Mouse (Mus musculus) forebrain, embryonic 14.5 days (tissue): Measurements from ENCODE around the gene Abca8b. TPM values are rescaled to one million over a fixed set of nuclear protein-coding genes. Genes with fewer than 3 reads are reported as not detected.

Experiments
- ATAC-seq: fragments of 200-750 bp; cut with Nextera tagmentation; 2 replicates; pipeline ENCODE4 v1.8.0; 2017; ENCODE audit warnings: mild to moderate bottlenecking, moderate library complexity
- DNase-seq: peaks from one replicate; pipeline ENCODE4 v3.0.0-alpha.2; 2015; ENCODE audit warnings: low spot score
- H3K27ac ChIP-seq: fragments of 300-500 bp; sonication (generic); 2 replicates; pipeline ENCODE4 v1.5.1; 2014; ENCODE audit warnings: low read depth, mild to moderate bottlenecking, control low read depth, low read length, moderate library complexity
- H3K27me3 ChIP-seq: fragments of 300-500 bp; sonication (generic); replicated peaks from 2 replicates; pipeline ENCODE4 v1.6.1; 2014; ENCODE audit warnings: low read length, control low read depth, mixed read lengths; ENCODE audit not compliant: control insufficient read depth, insufficient read depth
- H3K36me3 ChIP-seq: fragments of 300-500 bp; sonication (generic); 2 replicates; pipeline ENCODE4 v1.6.1; 2014; ENCODE audit warnings: low read length, control low read depth; ENCODE audit not compliant: control insufficient read depth, insufficient read depth
- H3K4me1 ChIP-seq: fragments of 300-500 bp; sonication (generic); 2 replicates; pipeline ENCODE4 v1.6.1; 2014; ENCODE audit warnings: antibody characterized with exemption, low read length, control low read depth; ENCODE audit not compliant: control insufficient read depth, insufficient read depth
- H3K4me2 ChIP-seq: fragments of 300-500 bp; sonication (generic); 2 replicates; pipeline ENCODE4 v1.6.1; 2014; ENCODE audit warnings: mild to moderate bottlenecking, control low read depth, low read length
- H3K4me3 ChIP-seq: fragments of 300-500 bp; sonication (generic); 2 replicates; pipeline ENCODE4 v1.5.1; 2014; ENCODE audit warnings: low read depth, low read length, control low read depth
- H3K9ac ChIP-seq: fragments of 300-500 bp; sonication (generic); 2 replicates; pipeline ENCODE4 v1.6.1; 2014; ENCODE audit warnings: mild to moderate bottlenecking, low read length, control low read depth, moderate library complexity
- H3K9me3 ChIP-seq: fragments of 300-500 bp; sonication (generic); replicated peaks from 2 replicates; pipeline ENCODE4 v1.6.1; 2016; ENCODE audit warnings: low read length, control low read depth, mixed read lengths; ENCODE audit not compliant: control insufficient read depth
- WGBS: fragments of 180-500 bp; shearing (Covaris S2); extraction: QIAGEN DNeasy Blood & Tissue Kit; methylation state at CpG from one replicate; pipeline ENCODE4 v1.1.7; 2014; 5-methylcytosine and 5-hydroxymethylcytosine counted together
- polyA plus RNA-seq: library from polyadenylated mRNA; unstranded; fragments of >200 nt; fragmentation: Nextera tagmentation; extraction: Ambion mirVana; gene quantifications from 2 replicates; pipeline ENCODE4 v1.2.1, GENCODE M21; 2014

The Abca8b gene
- polyA plus RNA-seq, result 1.1 and 1.8 TPM in 2 replicates

DNA sequence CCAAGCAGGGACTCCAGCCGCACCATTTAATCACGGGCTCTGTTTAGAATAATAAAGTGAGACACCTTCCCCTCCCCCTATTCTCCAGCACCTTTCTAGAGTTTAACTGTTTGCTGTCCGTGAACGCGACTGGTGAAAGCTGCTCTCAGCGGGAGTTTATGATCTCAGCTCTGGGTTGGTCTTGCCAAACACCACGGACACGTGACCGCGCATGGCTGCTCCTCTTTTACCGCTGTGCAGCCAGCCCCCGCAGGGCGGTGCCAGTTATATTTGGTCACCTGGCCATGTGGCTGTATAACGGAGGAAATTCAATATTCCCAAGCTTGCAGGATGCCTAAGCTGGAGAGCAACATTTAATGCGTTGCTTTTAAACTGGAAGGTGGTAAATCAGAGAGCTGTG is at the start of gene Abca8b:
Gene Abca8b, minus strand, starts transcription at position 222 of the 400 bp plus-strand sequence.
- no peaks in the 10 kb centered on the region for H3K4me1 ChIP-seq

DNA sequence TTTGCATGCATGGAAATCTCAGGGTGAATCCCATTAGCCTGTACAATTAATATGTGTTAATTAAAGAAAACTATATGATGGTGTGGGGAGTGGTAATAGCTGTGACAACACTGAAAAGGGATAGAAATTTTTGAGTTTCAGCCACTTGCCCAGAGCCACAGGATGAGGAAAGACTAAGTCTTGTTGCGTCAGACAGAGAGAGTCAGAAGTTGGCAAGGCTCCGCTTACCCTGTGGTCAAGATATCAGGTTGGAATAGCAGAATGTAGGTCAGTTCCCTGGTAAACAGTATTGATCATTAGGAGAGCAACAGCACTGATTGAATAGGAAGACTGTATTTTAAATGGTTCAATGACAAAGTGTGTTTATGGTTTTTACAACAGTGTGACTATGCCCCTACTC is 42.1 kb upstream of the Abca8b start:
- no peaks in the 10 kb centered on the region for H3K9me3 ChIP-seq
- no peak overlapping the region for H3K4me3 ChIP-seq
- H3K9ac ChIP-seq, result no peak overlapping the region
- no peaks in the 10 kb centered on the region for H3K27me3 ChIP-seq
- no peak overlapping the region for H3K27ac ChIP-seq
- DNase-seq (no peak), ATAC-seq (no peak)
- H3K4me1 ChIP-seq, result no peaks in the 10 kb centered on the region; the same call in 1 of the 2 replicates
- H3K36me3 ChIP-seq, result no peaks in the 10 kb centered on the region
- WGBS, result 92% methylated on average over 2 of the region's 2 CpGs
- H3K4me2 ChIP-seq, result no peak overlapping the region

More for the DNA sequence above, at the start of gene Abca8b:
- Histone ChIP-seq H3K27ac (no peak within 1 kb of the TSS; the same call in 1 of the 2 replicates), H3K4me3 (peak within 1 kb of the TSS; percentile 33), H3K9ac (peak within 1 kb of the TSS; percentile 50), H3K36me3 (no peaks in the 10 kb centered on the region), H3K9me3 (no peaks in the 10 kb centered on the region), H3K27me3 (no peaks in the 10 kb centered on the region), H3K4me2 (peak within 1 kb of the TSS; percentile 54)
- DNase-seq (peak; percentile 92), ATAC-seq (peak; percentile 96)
- WGBS, result under 1% methylated on average over 15 of the region's 15 CpGs

DNA sequence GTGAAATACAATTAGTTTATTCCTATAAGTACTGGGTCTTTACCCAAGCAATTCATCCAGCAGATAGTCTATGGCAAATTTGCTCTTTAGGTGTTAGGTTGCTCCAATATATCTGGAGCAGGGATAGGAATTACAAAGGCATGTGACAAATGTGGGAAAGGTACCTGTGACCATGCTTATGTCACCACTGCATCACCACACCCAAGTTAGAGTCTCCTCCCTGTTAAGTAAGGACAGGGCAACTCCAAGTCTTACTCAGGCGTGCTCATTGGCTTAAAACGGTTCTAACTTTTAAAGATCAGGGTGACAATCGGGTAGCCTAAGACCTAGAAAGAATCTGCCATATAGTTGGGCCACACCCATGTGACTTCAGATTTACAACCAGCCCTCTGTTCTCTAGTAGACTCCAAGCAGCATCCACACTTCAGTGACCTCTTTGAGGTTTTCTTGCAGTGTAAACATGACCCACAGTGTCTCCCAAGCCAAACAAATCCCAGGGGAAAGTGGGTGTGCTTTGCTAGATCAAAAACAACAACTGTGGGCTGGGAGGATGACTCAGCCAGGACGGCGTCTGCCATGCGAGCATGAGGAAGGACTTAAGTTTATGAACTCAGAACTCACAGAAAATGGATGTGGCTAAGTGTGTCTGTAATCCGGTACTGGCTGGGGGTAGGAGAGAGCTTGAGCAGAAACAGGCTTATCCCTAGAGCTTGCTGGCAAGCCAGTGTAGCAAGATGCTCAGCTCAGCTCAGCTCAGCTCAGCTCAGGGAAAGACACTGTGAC is 33.5 kb upstream of the Abca8b start:
- no peak for ATAC-seq
- H3K36me3 ChIP-seq, result no peaks in the 10 kb centered on the region
- H3K27me3 ChIP-seq, result no peaks in the 10 kb centered on the region
- no peak overlapping the region for H3K4me3 ChIP-seq
- H3K4me2 ChIP-seq, result no peak overlapping the region
- H3K9me3 ChIP-seq, result no peaks in the 10 kb centered on the region
- H3K27ac ChIP-seq, result no peak overlapping the region
- no peak for DNase-seq
- 88% methylated on average over 7 of the region's 7 CpGs for WGBS
- no peaks in the 10 kb centered on the region for H3K4me1 ChIP-seq
- no peak overlapping the region for H3K9ac ChIP-seq

DNA sequence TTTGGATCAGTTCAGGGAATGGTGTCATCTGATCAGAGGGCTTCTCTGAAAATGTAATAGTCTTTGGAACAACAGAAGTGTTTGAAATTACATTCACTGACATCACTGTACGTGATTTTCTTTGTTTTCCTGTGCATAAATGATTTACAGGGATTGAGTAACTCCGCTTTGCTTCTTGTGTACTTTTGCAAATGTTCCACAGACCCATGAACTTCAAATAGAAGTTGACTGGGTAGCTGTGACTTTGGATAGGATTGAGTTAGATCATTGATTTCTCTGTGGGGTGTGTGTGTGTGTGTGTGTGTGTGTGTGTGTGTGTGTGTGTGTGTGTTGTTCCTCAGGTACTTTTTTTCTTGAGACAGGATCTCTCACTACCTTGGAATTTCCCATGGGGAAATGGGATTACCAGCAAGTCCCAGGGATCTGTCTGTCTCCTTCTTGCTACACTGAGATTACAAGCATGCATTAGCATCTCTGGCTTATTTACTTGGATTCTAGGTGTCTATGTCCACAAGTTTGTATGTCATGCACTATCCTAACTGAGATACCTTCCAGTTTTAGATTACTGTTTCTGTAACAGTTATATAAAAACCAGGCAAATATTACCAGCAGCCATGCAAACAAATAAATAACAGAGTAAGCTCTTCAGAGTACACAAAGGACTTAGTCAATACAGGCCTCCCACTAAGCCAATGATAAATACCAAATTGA is 15.3 kb upstream of the Abca8b start:
- no peak for DNase-seq
- Histone ChIP-seq H3K4me2 (no peak overlapping the region), H3K27ac (no peak overlapping the region), H3K27me3 (no peaks in the 10 kb centered on the region), H3K36me3 (no peaks in the 10 kb centered on the region), H3K9ac (no peak overlapping the region), H3K9me3 (no peaks in the 10 kb centered on the region), H3K4me1 (no peaks in the 10 kb centered on the region), H3K4me3 (no peak overlapping the region)
- ATAC-seq, result no peak
- 83% methylated on average over 2 of the region's 2 CpGs for WGBS

DNA sequence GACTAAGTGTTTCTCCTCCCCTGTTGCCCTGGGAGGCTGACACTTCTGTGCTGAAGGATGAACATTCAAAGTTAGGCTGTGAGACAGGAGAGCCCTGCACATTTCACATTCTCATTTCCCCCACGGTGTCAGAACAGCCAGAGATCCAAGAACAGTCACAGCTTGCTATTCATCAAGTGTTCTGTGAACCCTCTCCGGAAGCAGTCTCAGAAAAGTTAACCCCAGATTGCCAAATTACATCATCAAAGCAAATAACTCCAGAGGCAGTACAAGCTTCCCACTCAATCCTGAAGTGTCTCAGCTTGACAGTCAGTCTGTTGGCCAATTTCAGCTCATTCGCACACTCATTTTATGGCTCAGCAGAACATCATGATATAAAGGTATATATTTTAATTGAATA is 632 bp downstream of the Abca8b start:
- Histone ChIP-seq H3K4me3 (peak overlapping the region; percentile 33), H3K27me3 (no peaks in the 10 kb centered on the region), H3K9me3 (no peaks in the 10 kb centered on the region), H3K4me2 (peak overlapping the region; percentile 54), H3K4me1 (no peaks in the 10 kb centered on the region), H3K9ac (peak overlapping the region; percentile 25; the same call in 1 of the 2 replicates), H3K27ac (no peak overlapping the region), H3K36me3 (no peaks in the 10 kb centered on the region)
- peak; percentile 49 for ATAC-seq
- peak; percentile 64 for DNase-seq
- 9% methylated on average over 3 of the region's 3 CpGs for WGBS

DNA sequence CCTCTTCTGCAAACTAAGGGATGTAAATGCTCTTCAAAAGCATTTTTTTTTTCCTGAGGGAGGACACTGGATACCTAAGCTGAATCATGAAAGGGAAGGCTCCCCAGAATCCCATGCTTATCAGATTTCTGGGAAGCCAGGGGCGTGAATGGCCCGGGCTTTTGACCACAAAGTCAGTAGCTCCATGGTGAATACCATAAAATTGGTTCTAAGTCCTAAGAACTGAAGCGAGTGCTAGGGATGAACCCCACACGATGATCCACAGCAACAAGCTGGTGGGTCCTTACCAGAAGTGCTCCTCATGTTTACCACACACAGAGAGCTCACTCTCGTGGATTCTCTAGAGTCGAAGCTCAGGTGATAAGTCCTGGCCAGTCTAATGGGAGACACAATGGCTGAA is 1.6 kb downstream of the Abca8b start:
- Histone ChIP-seq H3K36me3 (no peaks in the 10 kb centered on the region), H3K4me3 (no peak overlapping the region), H3K27ac (no peak overlapping the region), H3K27me3 (no peaks in the 10 kb centered on the region), H3K4me1 (no peaks in the 10 kb centered on the region), H3K9ac (no peak overlapping the region), H3K9me3 (no peaks in the 10 kb centered on the region), H3K4me2 (no peak overlapping the region)
- DNase-seq (no peak), ATAC-seq (no peak)
- 69% methylated on average over 6 of the region's 6 CpGs for WGBS

DNA sequence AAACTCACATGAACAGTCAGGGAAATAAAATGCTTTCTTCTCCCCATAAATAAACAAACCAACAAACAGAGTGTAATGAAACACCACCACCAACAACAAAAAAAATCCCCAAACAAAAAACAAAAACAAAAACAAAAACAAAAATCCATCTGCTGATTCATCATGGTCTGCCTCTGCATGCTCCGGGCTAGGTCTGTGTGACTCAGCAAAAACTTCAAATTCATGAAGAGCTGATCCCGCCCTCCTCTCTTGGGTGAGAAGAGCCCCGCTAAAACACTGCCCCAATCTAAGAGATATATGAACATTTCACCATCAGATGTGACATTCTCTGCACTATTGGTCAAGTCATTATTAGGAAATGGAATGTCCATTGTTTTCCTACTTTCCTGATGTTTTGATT is 4.4 kb downstream of the Abca8b start:
- WGBS, result 85% methylated on average over 3 of the region's 3 CpGs
- Histone ChIP-seq H3K4me3 (no peak overlapping the region), H3K4me1 (no peaks in the 10 kb centered on the region), H3K36me3 (no peaks in the 10 kb centered on the region), H3K4me2 (no peak overlapping the region), H3K9ac (no peak overlapping the region), H3K9me3 (no peaks in the 10 kb centered on the region), H3K27me3 (no peaks in the 10 kb centered on the region), H3K27ac (no peak overlapping the region)
- DNase-seq (no peak), ATAC-seq (no peak)

DNA sequence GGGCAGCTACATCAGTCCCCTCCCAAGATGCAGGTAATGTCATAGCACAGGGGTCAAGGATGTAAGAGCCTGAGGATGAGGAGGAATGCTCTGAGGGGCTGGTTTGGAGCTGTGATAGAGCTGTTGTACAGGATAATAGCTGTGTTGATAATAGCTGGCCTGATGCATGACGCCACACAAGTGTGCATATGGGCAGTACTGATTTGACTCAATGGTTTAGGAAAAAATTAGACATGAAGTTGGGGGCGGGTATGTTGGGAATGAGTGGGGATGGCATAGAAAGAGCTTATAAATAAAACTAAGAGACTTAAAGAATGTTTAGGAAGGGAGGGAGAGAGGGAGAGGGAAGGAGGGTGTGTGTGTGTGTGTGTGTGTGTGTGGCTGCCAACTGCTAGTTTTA is 5.4 kb downstream of the Abca8b start:
- DNase-seq, result no peak
- Histone ChIP-seq H3K9me3 (no peaks in the 10 kb centered on the region), H3K4me3 (no peak overlapping the region), H3K4me2 (no peak overlapping the region), H3K27me3 (no peaks in the 10 kb centered on the region), H3K4me1 (no peaks in the 10 kb centered on the region), H3K9ac (no peak overlapping the region), H3K36me3 (no peaks in the 10 kb centered on the region), H3K27ac (no peak overlapping the region)
- no peak for ATAC-seq
- 91% methylated on average over 2 of the region's 2 CpGs for WGBS

DNA sequence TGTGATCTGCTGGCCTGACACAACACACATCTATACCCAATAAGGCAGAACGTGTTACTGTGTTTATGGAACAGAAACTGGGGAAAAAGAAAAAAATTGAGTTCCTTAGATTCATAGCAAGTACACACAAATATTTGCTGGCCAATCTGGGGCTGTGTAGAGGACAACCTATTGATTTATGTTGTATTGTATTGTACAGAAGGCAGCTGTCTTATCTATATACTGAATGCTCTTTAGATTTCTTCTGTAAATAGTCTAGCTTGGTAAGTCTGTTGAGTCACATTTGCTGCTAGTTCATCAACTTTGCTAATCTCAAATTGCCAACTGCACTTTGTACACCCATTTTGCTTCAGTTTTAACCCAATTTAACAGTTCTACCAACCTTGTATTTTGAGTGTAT is 7.5 kb downstream of the Abca8b start:
- Histone ChIP-seq H3K9me3 (no peaks in the 10 kb centered on the region), H3K4me2 (no peak overlapping the region), H3K27ac (no peak overlapping the region), H3K4me3 (no peak overlapping the region), H3K4me1 (no peaks in the 10 kb centered on the region), H3K9ac (no peak overlapping the region), H3K27me3 (no peaks in the 10 kb centered on the region), H3K36me3 (no peaks in the 10 kb centered on the region)
- 74% methylated on average over 1 of the region's 1 CpGs for WGBS
- DNase-seq, result no peak
- no peak for ATAC-seq
